Mouse (Mus musculus) bone marrow, adult 2 months (tissue): ENCODE data around the gene Cx3cr1.

Experiments
- CTCF ChIP-seq: fragments of 200-500 bp; IDR thresholded peaks from 2 replicates; pipeline ENCODE4 v1.5.1; 2011; ENCODE audit warnings: low read length, control low read depth; ENCODE audit not compliant: control insufficient read depth, insufficient read depth
- POLR2A ChIP-seq: fragments of 200-500 bp; IDR thresholded peaks from 2 replicates; pipeline ENCODE4 v1.6.1; 2011; ENCODE audit warnings: low read depth, mild to moderate bottlenecking, control low read depth, low read length, borderline replicate concordance; ENCODE audit not compliant: control insufficient read depth

DNA sequence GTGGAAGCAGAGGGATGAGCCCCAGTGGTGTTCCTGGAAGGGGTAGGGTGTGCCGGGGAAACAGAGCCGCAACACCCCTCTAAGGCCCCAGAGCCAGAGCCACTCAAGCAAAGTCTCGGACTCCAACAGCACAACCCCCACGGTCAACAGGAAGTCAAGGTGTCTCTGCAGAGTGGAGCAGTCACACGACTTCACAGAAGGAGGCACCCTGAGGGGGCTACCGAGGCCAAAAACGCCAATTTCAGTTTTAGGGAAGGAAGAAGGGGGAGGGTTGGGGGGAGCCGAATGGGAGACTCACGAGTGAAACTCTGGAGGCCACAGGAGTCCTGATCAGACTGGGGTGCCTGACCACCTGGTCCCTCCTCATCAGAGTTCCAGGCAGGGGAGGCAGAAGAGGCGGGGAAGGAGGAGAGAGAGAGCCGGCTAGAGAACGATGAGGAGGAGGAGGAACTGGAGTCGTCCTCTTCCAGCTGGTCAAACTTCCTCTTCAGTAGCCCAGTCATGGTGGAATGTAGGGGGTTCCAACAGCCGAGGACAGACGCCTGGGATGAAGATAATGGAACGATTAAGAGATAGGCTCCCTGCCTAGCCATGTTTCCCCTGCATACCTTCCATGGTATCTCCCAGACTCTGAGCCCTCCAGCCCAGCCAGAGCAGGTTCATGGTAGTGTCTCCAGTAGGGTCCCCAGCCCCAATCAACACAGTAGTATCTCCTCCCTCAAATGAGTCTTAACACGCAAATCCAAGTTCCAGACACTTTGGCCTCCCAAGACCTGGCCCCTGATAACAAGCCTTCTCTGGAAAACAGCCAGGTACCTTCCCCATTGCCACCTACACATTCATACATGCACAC lies 92.7 kb downstream of the Cx3cr1 start:
- TF ChIP-seq POLR2A (no peak), CTCF (no peak)
